Mouse (Mus musculus): Measurements from ENCODE around the gene Amer3.
A peak's percentile ranks its signal among the peaks of the same experiment; 100 is the strongest.

Amer3 gene

GRCm38 (mm10) chr1:34635711-34636110 is 56.3 kb downstream of the Amer3 start:
- peaks cover 4% of the 10 kb centered on the region; the same call in 1 of the 2 replicates for H3K9me3 ChIP-seq (ENCODE audit: low read length)
- peaks cover 27% of the 10 kb centered on the region for H3K4me1 ChIP-seq (replicated peaks; ENCODE audit: low read depth, low read length)
- TF ChIP-seq CTCF (conservative IDR thresholded peaks at IDR 0.05; ENCODE audit: low read length): no peak

More at GRCm38 (mm10) chr1:34635711-34636110, 56.3 kb downstream of the Amer3 start:
- H3K27me3 ChIP-seq (ENCODE audit: insufficient read depth, low read length): peaks cover 41% of the 10 kb centered on the region
- H3K36me3 ChIP-seq (ENCODE audit: insufficient read depth, low read length): no peaks in the 10 kb centered on the region
- H3K4me3 ChIP-seq (replicated peaks; ENCODE audit: low read length): peak overlapping the region; percentile 69
